7 mouse cellular contexts compared by ENCODE assay signal in the genomic region with DNA sequence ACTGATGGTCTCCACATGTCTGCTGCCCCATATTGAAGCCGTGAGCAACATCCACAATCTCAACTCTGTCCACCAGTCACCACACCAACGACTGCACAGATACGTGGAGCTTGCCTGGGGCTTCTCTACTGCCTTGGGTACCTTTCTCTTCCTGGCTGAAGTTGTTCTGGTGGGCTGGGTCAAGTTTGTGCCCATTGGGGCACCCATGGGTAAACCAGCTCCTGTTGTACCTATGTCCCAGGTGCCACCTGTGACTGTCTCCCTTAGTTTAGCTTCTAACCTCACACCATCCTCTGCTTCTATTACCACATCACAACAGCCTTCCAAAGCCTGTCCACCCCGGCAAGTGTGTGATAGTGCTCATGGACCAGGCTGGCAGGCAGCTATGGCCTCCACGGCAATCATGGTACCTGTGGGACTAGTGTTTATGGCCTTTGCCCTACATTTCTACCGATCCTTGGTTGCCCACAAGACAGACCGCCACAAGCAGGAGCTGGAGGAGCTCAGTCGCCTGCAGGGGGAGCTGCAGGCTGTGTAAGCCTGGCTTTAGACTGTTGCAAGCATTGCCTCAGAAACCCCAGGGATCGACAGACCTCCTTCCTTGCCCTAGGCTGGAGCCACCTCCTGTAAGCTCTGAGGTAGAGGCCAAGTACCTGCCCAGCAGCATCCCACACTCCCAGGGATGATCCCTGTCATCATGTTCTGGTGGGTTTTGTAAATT. TPM values are rescaled to one million over a fixed set of nuclear protein-coding genes. Genes with fewer than 3 reads are reported as not detected.
DNase-seq lines count a peak whose midpoint lies in the region; ATAC-seq lines count a peak whose summit lies in the region.

No protein-coding gene starts in this region.

- H3K9me3 ChIP-seq in embryonic facial prominence, embryonic 10.5 days = no peaks in the 10 kb centered on the region
- no peaks in the 10 kb centered on the region for H3K9me3 ChIP-seq in liver, embryonic 11.5 days (ENCODE audit: control insufficient read depth, low read length)

- 0 out of 2 replicates have a peak overlapping the region, but pooled peaks have one; percentile 11 for H3K9ac ChIP-seq in liver, embryonic 11.5 days (ENCODE audit: low read depth, low read length)

- H3K36me3 ChIP-seq in embryonic facial prominence, embryonic 10.5 days (replicated peaks) = peaks cover 6% of the 10 kb centered on the region
- no peaks in the 10 kb centered on the region for H3K36me3 ChIP-seq in liver, embryonic 11.5 days (ENCODE audit: control insufficient read depth, insufficient read depth, low read length)

- WGBS in embryonic facial prominence, embryonic 10.5 days = 47% methylated on average over 9 of the region's 9 CpGs
- WGBS in liver, embryonic 11.5 days = 43% methylated on average over 9 of the region's 9 CpGs

- no peak overlapping the region for H3K4me2 ChIP-seq in liver, embryonic 11.5 days

- H3K4me1 ChIP-seq in embryonic facial prominence, embryonic 10.5 days = peaks cover 51% of the 10 kb centered on the region
- H3K4me1 ChIP-seq in liver, embryonic 11.5 days (replicated peaks; ENCODE audit: control insufficient read depth, insufficient read depth, low read length) = peaks cover 34% of the 10 kb centered on the region

- no peaks in the 10 kb centered on the region for H3K27me3 ChIP-seq in embryonic facial prominence, embryonic 10.5 days (replicated peaks; ENCODE audit: low read depth, poor library complexity, severe bottlenecking)
- H3K27me3 ChIP-seq in liver, embryonic 11.5 days (replicated peaks; ENCODE audit: control insufficient read depth, insufficient read depth, low read length) = no peaks in the 10 kb centered on the region

- no peak; the same call in 1 of the 2 replicates for ATAC-seq in liver, embryonic 11.5 days (replicated peaks; ENCODE audit: low FRiP score)

- DNase-seq in urinary bladder, postnatal 4 days (ENCODE audit: low spot score in 2 of 2) = peak; percentile 55 to 74
- no peak for DNase-seq in urinary bladder, postnatal 25 days (ENCODE audit: low spot score)
- DNase-seq in adrenal gland, postnatal 14 days = peak; percentile 90
- DNase-seq in embryonic facial prominence, embryonic 10.5 days (ENCODE audit: low spot score) = peak; percentile 72
- DNase-seq in hindlimb bud, embryonic 11.5 days (ENCODE audit: extremely low spot score, low read depth, low spot score) = peak; percentile 66
- peak; percentile 58 for DNase-seq in liver, embryonic 11.5 days (ENCODE audit: low spot score)
- DNase-seq in right cerebral cortex, adult 2 months (ENCODE audit: low spot score in 2 of 2) = peak; percentile 65 to 67

- no peak overlapping the region for H3K27ac ChIP-seq in embryonic facial prominence, embryonic 10.5 days (replicated peaks)
- H3K27ac ChIP-seq in liver, embryonic 11.5 days (ENCODE audit: low read depth, low read length) = no peak overlapping the region

- peak overlapping the region; percentile 13; the same call in 1 of the 2 replicates for H3K4me3 ChIP-seq in embryonic facial prominence, embryonic 10.5 days
- no peak overlapping the region for H3K4me3 ChIP-seq in liver, embryonic 11.5 days (ENCODE audit: low read depth, low read length)

RNA-seq across cellular contexts. Expression of a gene that starts 2.6 kb away (rescaled TPM):
- 37.7 and 46.2 TPM in 2 replicates for total RNA-seq in adrenal gland, postnatal 14 days (2021)
- 14.7 and 15.2 TPM in 2 replicates for polyA plus RNA-seq in embryonic facial prominence, embryonic 10.5 days (2016; fragmentation: Nextera tagmentation; extraction: Ambion mirVana)
- polyA plus RNA-seq in liver, embryonic 11.5 days (2014; fragmentation: Nextera tagmentation; extraction: Ambion mirVana) = 24.2 and 26.0 TPM in 2 replicates

RNA-seq across cellular contexts. Expression of a gene that starts 4.2 kb away (rescaled TPM):
- 28.1 and 28.3 TPM in 2 replicates for total RNA-seq in adrenal gland, postnatal 14 days (2021)
- polyA plus RNA-seq in embryonic facial prominence, embryonic 10.5 days (2016; fragmentation: Nextera tagmentation; extraction: Ambion mirVana) = 12.9 and 13.6 TPM in 2 replicates
- polyA plus RNA-seq in liver, embryonic 11.5 days (2014; fragmentation: Nextera tagmentation; extraction: Ambion mirVana) = 22.0 and 23.7 TPM in 2 replicates

RNA-seq across cellular contexts. Expression of a gene that starts 11.6 kb away (rescaled TPM):
- total RNA-seq in adrenal gland, postnatal 14 days (2021) = 0.38 and 0.44 TPM in 2 replicates
- not detected in 2 replicates for polyA plus RNA-seq in embryonic facial prominence, embryonic 10.5 days (2016; fragmentation: Nextera tagmentation; extraction: Ambion mirVana)
- not detected in 2 replicates for polyA plus RNA-seq in liver, embryonic 11.5 days (2014; fragmentation: Nextera tagmentation; extraction: Ambion mirVana)

RNA-seq across cellular contexts. Expression of a gene that starts 26.6 kb away (rescaled TPM):
- total RNA-seq in adrenal gland, postnatal 14 days (2021) = 38.0 and 69.3 TPM in 2 replicates
- 6.8 and 8.0 TPM in 2 replicates for polyA plus RNA-seq in embryonic facial prominence, embryonic 10.5 days (2016; fragmentation: Nextera tagmentation; extraction: Ambion mirVana)
- 31.4 and 32.4 TPM in 2 replicates for polyA plus RNA-seq in liver, embryonic 11.5 days (2014; fragmentation: Nextera tagmentation; extraction: Ambion mirVana)

RNA-seq across cellular contexts. Expression of a gene that starts 29.5 kb away (rescaled TPM):
- total RNA-seq in adrenal gland, postnatal 14 days (2021) = 12.8 and 14.5 TPM in 2 replicates
- polyA plus RNA-seq in embryonic facial prominence, embryonic 10.5 days (2016; fragmentation: Nextera tagmentation; extraction: Ambion mirVana) = 8.9 and 9.0 TPM in 2 replicates
- polyA plus RNA-seq in liver, embryonic 11.5 days (2014; fragmentation: Nextera tagmentation; extraction: Ambion mirVana) = 3.1 and 3.7 TPM in 2 replicates
